Mouse (Mus musculus): ENCODE results near the gene Akr1d1.

Gene Akr1d1

DNA sequence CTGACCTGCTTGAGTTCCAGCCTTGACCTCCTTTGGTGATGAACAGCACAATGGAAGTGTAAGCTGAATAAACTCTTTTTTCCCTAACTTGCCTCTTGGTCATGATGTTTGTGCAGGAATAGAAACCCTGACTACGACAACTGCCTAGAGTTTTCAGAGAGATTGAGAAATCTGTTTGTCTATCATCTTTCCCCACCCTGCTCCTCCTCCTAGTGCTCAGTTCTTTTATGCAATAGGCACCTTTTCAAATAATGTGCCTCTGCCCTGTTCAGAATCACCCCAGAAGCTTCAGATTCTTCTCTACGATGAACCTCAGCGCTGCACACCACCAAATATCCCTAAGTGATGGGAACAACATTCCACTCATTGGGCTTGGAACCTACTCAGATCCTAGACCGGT lies at the start of gene Akr1d1:
Gene Akr1d1, plus strand, starts transcription at position 234 of the 400 bp plus-strand sequence.
- DNase-seq (ENCODE audit: extremely low read depth, low read depth), result no peak

DNA sequence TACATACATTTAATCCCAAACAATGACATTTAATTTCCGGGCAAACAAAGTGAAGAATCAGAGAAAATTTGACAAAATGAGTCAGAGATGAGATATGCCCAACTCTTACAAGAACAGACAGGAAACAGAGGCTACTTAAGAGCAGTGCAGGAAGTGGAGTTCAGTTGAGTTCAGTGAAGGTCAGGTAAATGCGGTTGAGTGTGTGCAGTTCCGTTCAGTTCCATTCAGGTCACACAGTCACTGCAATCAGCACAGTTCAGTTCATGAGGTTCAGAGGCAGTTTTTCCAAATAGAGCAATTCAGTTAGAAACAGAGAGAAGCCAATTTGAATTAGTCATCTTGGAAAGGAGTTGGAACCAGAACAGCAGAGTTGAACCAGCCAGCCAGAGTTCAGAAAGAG lies 48.8 kb upstream of the Akr1d1 start:
- no peak for DNase-seq (ENCODE audit: extremely low read depth, low read depth)

DNA sequence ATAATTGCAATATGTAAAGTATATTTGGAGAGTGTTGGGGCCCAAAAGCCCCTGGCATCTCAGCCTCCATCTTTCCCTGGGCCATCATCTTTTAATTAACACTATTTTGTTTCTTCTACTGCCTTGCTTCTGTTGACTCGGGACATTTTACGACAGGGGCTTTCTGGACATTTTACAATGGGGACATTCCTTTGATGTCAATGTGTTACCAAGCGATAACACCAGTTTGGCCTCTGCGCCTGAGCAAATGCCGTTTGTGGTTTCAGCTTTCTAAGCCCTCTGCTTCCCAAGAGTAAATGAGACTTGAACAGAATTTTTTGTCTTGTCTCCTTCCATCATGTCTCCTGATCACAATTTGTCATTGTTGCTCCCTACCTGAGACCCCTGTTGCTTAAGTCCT lies 46.7 kb upstream of the Akr1d1 start:
- no peak for DNase-seq (ENCODE audit: extremely low read depth, low read depth)

DNA sequence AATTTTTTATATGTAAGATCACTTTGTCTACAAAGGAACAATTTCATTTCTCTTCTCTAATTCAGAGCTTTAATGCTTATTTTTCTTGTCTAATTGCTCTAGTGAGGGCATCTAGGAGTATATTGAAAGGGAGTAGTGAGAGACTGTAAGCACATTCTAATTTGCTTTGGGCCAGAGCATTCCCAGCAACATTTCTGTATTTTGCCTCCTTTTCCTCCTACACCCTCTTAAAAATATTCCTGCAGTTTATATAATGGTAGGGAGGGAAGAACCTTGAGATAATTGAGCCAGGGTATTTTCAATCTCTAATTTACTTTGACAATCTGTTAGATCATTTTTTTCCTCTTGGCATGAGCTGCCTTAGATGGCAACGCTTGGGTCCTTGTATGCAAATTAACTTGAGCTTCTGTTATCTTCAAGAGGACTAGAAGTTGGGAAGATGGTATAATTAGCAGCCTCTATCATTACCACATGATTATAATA lies 45.3 kb upstream of the Akr1d1 start:
- no peak for DNase-seq (ENCODE audit: extremely low read depth, low read depth)

DNA sequence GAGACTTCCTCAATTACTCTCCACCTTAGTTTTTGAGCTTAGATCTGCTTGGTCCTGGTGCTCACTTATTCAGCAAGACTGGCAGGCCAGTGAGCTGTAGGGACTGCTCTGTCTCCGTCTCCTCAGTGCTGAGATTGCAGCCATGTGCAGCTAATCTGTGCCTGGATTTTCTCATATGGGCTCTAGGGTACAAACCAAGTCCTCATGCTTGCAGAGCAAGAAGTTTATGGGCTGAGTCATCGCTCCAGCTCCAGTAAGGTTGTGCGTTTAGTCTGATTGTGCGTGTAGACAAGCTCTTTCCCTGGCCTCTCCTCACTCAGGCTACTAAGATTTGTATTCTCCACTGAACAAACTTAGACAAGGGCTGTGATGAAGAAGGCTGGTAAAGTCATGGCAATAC lies 43.5 kb upstream of the Akr1d1 start:
- no peak for DNase-seq (ENCODE audit: extremely low read depth, low read depth)

DNA sequence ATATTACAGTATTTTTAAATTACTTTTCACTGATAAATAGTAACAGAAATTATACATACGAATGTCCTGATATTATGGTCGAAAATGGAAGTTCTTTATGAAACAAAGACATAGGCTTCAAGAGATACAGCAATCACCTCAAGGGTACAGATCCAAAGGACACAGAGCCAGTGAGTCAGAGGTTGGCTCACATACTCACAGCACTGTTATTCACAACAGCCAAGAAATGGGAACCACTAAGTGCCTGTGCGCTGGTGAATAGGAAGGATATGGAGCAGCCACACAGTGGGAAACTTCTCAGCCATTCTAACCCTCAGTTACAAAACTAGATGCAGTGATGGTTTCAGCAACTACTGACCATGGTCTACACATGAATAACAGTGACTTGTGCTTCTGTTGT lies 37.7 kb upstream of the Akr1d1 start:
- DNase-seq (ENCODE audit: extremely low read depth, low read depth), result no peak

DNA sequence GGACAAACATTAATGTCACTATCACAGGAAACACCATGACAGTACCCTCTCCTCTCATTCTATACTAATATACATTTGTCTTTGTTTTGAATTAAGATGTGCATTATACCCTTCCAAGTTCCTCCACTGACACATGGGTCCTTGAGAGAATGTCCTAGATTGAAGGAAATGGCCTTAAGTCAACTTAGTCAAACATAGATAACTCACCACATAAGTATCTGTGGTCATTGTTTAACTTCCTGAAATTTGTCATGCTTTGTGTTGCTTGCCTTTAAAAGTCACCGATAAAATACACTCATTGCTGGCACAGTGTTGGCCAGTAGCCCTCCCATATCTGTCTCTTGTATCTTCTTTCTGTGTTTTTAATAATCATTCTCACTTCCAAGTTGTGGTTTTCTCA lies 35.0 kb upstream of the Akr1d1 start:
- no peak for DNase-seq (ENCODE audit: extremely low read depth, low read depth)

DNA sequence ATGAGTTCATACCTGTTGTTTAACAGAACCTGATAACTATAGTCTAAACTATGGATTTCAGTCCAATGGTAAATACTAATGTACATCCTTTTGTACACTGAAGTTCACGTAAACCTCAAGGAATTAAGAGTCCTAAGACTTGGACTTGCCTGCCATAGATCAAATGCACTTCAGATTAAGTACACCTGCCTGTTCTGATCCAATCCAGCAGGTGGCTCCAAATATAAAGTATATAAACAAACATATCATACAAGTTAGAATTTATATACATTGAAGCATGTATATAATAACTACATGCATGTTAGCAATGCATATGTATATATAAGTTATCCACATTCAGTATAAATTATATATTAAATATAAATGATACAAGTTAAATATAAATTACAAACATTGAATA lies 33.1 kb upstream of the Akr1d1 start:
- no peak for DNase-seq (ENCODE audit: extremely low read depth, low read depth)

DNA sequence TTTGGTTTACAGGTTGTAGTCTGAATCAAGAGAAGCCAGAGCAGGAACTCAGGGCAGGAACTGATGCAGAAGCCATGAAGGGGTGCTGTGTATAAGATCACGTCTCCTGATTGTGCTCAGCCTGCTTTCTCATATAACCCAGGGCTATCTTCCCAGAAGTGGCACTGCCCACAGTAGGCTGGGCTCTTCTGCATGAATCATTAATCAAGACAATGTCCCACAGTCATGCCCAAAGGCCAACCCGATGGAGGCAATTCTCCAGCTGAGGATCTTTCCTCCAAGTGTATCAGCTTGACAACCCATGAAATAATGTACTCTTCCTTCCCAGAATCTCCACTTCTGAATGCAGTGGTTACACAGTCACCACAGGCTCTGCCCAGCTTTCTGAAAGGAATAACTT lies 24.4 kb upstream of the Akr1d1 start:
- DNase-seq (ENCODE audit: extremely low read depth, low read depth), result no peak

DNA sequence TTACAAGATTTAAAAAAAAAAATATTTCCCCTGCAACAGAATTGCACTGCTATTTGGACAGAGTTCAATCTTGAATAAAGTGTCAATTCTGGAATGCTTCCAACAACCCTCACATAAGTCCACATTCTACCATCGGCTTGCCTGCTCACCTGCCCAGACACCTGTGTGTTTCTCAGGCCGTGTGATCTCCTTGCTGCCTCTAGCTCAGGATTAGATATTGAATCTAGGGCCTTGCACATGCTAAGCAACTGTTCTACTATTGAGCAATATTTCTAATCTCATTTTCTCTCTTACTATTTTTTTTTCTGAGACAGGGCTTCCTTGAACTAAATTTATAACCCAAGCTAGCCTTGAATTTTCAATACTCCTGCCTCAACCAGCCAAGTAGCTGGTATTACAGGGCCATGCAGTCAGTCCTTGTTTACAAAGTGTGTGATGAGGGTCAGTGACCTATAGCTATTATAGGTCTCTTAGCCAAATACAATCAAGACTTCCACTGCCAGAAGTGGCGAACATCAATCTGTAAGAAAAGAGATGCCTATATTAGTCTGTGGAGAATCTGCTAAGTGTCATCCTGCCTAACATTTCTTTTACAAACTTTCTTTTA lies 23.0 kb upstream of the Akr1d1 start:
- DNase-seq (ENCODE audit: extremely low read depth, low read depth), result no peak

DNA sequence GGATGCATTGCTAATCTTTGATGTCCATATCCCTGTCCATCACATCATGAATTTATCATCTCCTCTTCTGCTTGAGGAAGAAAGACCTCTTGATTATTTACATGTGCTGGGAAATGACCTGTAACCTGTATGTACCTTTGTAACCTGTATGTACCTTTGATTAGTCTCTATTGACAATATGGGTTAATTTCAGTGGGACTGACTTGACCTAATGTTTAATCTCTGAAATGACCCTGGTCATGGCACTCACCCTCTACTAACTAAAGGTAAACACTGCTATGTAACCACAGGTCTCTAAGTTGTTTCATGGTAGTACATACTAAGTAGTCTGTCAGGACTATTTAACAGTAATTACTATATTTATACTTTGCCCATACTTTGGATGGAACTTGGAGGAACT lies 19.2 kb upstream of the Akr1d1 start:
- DNase-seq (ENCODE audit: extremely low read depth, low read depth), result no peak

DNA sequence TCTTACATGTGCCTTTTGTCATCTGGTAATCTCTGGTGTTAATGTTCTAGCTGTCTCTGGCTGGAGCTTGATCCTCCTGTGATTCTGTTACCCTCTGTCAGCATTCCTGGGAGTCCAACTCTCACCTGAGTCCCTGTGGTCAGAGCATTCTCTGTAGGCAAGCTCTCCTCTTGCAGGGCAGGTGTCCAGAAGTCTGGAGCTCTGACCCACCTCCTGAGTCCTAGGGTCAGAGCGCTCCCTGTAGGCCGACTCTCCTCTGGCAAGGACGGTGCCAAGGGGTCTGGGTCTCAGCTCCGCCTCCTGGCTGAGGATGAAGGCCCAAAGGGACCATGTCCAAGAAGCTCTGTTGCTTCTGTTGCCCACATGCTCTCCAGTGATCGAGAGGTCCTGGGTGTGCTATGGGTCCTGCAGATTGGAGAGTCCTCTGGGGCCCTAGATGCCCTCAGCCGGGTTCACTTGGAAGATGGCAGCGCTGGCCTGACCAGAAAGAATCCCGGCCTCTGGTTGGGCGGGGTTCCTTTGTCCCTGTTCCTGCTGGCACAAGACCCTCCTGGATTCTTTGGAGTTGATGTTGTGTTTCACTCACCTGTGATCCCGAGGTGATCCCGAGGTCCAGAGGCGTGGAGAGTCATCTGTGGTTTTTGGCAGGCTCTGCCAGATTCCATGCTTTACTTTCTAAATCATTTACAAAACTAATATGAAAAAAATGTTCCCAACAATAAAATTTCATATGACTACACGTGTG lies 9.2 kb upstream of the Akr1d1 start:
- DNase-seq (ENCODE audit: extremely low read depth, low read depth), result no peak

DNA sequence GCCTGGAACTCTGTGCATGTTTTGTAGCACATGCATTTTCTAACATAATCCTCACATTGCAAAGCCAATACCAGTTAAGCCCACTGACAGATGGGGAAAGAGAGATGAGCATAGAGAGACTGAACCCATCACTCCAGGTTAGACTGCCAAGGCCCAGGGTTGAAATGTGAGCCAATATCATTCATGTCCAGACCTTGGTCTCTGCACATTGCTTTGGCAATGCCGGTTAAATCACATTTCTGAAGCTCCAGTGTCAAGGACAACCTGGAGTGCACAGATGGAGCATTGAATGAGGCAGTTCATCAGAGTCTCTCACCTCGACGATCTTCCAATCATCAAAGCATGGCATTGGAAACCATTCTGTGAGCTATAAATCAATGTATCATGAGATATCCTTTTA lies 2.1 kb downstream of the Akr1d1 start:
- no peak for DNase-seq (ENCODE audit: extremely low read depth, low read depth)

DNA sequence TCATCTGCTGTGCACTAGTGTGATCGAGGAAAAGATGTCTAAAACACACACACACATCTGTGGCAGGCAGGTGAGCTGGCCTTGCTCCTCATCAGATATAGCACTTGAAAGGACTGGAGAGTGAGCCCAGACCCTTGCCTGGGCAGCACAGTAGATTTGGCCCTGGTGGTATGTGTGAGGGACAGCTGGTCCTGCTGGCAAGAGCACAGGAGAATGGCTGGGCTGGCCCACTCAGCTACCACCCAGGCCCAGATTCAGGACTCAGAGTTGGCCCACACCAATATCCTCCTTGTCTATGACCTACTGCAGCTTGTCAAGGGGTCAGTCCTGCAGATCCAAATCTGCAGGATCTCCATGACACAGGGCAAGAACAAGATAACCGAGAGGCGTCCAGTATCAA lies 6.9 kb downstream of the Akr1d1 start:
- no peak for DNase-seq (ENCODE audit: extremely low read depth, low read depth)

DNA sequence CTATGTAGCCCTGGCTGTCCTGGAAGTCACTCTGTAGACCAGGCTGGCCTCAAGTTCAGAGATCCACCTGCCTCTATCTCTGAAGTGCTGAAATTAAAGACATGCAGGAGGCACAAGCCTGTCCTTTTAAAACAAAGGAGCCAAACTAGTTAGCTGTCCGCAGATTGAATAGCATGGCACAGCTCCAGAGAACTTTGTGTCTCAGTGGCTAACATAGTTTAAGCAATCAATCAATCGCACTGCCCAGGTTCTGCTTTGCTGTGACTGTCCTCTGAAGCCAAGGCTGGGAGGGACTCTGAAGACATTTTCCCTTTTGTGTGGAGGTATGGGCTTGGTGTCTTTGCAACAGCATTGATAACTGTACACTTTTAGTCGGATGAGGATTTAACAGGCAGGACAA lies 7.8 kb downstream of the Akr1d1 start:
- no peak for DNase-seq (ENCODE audit: extremely low read depth, low read depth)

DNA sequence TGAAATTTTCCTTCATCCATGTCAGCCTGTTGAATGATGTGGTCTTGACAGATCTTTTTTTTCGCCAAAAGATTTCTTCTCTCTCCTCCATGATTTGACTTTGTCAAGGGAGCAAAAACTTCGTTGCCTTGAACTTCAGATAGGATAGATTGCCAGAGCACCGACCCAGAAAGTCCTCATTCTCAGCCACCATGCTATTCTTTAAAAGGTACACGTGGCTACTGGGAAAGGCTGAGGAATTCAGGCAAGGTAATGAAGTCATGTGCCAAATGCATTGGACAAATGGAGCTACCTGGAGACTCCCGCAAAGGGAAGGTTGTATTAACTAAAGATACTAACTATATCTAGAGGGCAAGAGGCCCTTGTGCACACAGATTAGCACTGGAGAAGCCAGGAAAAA lies 8.8 kb downstream of the Akr1d1 start:
- no peak for DNase-seq (ENCODE audit: extremely low read depth, low read depth)

DNA sequence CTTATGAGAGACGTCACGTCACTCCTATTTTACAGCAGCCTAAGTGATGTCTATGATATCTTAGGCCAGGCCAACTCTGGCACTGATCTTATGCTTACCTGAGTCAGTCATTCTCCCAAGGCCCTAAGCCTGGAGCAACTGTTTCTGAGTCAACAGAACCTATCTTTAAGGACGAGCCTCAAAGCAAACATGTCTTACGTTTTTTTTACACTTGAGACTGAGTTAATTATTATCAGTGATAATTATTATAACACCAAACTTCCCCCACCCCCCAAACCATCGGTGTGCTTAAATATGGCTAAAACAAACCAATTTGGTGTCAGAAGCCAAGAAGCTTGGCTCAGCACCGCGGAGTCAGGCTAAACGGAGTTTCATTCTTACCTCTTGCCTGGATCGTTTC lies 9.4 kb downstream of the Akr1d1 start:
- no peak for DNase-seq (ENCODE audit: extremely low read depth, low read depth)

DNA sequence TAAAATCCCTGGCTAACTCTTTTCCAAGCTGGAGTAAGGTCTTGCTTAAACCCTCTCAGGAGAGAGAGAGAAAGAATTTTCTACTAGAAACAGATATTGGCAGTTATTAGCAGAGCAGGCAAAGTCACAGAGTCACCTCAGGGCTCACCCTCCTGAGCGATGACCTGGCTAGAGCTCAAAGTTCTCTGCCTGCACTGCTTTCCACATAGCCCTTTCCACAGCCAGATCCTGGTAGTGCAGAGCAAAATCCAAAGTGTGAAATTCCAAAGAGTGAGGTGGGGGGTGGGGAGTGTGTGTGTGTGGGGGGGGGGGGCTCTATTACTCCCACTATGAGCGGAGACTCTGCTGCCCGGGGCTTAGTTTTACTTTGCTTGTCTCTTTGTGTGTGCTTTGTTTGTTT lies 10.1 kb downstream of the Akr1d1 start:
- no peak for DNase-seq (ENCODE audit: extremely low read depth, low read depth)

DNA sequence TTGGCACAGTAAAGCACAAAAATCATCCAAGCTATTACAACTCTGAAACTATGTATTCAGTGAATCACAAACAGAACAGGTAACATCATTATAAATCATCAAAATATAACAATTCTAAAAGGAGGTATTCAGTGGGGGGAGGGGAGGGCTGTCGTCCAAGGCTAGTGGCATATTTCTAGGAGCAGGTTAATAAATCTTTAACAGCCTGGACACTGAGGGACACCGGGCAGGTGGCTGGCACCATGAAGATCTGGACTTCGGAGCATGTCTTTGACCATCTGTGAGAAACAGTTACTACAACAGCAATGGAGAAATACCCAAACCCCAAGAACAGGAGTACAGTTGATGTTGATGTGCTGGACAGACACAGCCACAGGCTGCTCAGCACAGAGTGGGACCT lies 11.2 kb downstream of the Akr1d1 start:
- no peak for DNase-seq (ENCODE audit: extremely low read depth, low read depth)

DNA sequence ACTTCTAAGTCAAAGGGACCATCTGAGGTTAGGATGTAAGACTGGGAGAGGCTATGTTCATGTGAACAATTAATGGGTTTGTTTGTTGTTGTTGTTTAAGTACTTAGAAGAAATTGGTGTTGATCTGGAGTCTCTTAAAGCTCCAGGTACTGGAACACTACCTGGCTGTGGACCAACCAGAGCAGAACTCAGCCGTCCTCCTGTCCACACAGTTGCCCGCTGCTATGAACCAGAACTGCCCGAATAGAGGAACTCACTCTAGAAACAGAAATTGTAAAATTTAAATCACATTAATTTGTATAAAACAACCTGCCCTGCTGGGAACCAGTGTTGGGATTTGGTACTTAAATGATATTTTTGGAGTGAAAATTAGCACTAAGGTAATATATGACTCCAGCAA lies 12.2 kb downstream of the Akr1d1 start:
- DNase-seq (ENCODE audit: extremely low read depth, low read depth), result no peak

DNA sequence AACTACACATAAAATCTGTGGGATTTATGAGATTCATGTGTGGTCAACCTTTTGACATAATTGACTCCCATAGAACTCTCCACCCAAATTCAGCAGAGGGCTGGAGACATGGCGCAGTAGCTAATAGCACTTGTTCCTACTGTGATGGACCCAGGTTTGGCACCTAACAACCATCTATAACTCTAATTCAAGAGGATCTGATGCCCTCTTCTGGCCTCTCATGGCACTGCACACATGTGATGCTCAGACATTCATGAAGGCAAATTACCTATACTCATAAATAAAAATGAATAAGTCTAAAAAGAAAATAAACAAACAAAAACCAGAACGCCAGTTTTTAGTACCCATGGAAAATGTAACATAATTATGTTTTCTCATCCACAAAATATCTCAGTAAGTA lies 22.8 kb downstream of the Akr1d1 start:
- DNase-seq (ENCODE audit: extremely low read depth, low read depth), result peak; percentile 6

DNA sequence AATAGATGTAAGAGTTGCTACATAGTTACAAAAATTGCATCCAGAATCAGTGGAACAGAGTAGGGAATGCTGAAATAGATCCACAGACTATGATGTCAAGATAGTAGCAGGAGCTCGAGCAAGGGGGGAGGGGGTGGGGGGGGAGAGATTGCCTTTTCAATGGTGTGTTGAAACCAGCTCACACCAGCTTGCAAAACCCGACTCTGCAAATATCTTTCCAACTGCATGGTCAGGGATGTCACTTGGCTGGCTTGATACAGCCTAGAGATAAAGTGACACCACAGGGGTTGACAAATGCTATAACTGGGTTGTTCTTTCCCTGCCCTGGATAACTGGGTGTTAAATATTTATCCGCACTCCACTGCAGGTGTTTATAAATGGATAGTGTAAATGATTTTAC lies 24.0 kb downstream of the Akr1d1 start:
- no peak for DNase-seq (ENCODE audit: extremely low read depth, low read depth)

DNA sequence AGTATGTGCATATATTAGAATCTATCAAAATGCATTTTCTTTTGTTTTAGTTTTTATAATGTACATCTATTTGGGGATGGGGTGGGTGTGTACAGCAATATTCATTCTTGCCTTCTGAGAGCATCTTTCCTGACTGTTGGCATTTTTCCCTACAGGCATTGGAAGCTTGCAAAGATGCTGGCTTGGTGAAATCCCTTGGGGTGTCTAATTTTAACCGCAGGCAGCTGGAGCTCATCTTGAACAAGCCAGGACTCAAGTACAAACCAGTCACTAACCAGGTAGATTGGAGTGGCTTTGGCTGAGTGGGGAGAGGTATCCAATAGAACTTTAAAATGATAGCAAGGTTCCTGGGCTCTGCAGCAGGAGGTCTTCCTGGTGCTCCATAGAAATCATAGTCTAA lies 24.4 kb downstream of the Akr1d1 start:
- no peak for DNase-seq (ENCODE audit: extremely low read depth, low read depth)
